ENCODE assay signal across 29 mouse cellular contexts in genomic region chr3:132629601-132630239, GRCm38 (mm10). TPM values are rescaled to one million over a fixed set of nuclear protein-coding genes. Genes with fewer than 3 reads are reported as not detected.
DNase-seq lines count a peak whose midpoint lies in the region; ATAC-seq and TF ChIP-seq lines count a peak whose summit lies in the region.
"Had no signal": no experiment of that assay in that cellular context is flagged by ENCODE, and none has a peak within 500 bp of the region (broad histone marks: within the 10 kb centered on the region; RNA-seq: fewer than 3 reads in every experiment).

Gene Gimd1 (plus strand): TSS chr3:132629820.

- no peaks in the 10 kb centered on the region for H3K27me3 ChIP-seq in kidney, embryonic 14.5 days (ENCODE audit: control insufficient read depth, insufficient read depth, low read length)
- no peaks in the 10 kb centered on the region for H3K27me3 ChIP-seq in intestine, embryonic 15.5 days (replicated peaks)
- no peaks in the 10 kb centered on the region for H3K27me3 ChIP-seq in intestine, postnatal 0 days (replicated peaks; ENCODE audit: control insufficient read depth, insufficient read depth, low read length)
- H3K27me3 ChIP-seq in liver, embryonic 15.5 days: no peaks in the 10 kb centered on the region
- H3K27me3 ChIP-seq: embryonic facial prominence, embryonic 13.5 days; hindbrain, embryonic 15.5 days; limb, embryonic 13.5 days; neural tube, embryonic 13.5 days had no signal

- TF ChIP-seq CTCF in intestine, postnatal 0 days (IDR thresholded peaks at IDR 0.05; ENCODE audit: low read depth): no peak

- H3K36me3 ChIP-seq in kidney, embryonic 14.5 days (ENCODE audit: control insufficient read depth, insufficient read depth, low read length): no peaks in the 10 kb centered on the region
- no peaks in the 10 kb centered on the region for H3K36me3 ChIP-seq in intestine, embryonic 15.5 days
- no peaks in the 10 kb centered on the region for H3K36me3 ChIP-seq in intestine, postnatal 0 days (ENCODE audit: control insufficient read depth, insufficient read depth)
- H3K36me3 ChIP-seq in liver, embryonic 15.5 days (replicated peaks): no peaks in the 10 kb centered on the region
- H3K36me3 ChIP-seq: embryonic facial prominence, embryonic 13.5 days; hindbrain, embryonic 15.5 days; limb, embryonic 13.5 days; midbrain, embryonic 10.5 days; neural tube, embryonic 13.5 days had no signal

- ATAC-seq in kidney, embryonic 14.5 days (ENCODE audit: low FRiP score, low TSS enrichment): no peak
- peak; percentile 97 for ATAC-seq in intestine, embryonic 15.5 days
- ATAC-seq in intestine, postnatal 0 days: peak; percentile 96
- ATAC-seq in liver, embryonic 15.5 days (ENCODE audit: insufficient read depth): no peak
- ATAC-seq: activated CD4-positive, CD25-positive, alpha-beta regulatory T cell, adult 4 months; forebrain, embryonic 14.5 days; midbrain, embryonic 16.5 days had no signal

- H3K4me3 ChIP-seq in kidney, embryonic 14.5 days (ENCODE audit: low read length): no peak within 1 kb of the TSS
- no peak within 1 kb of the TSS for H3K4me3 ChIP-seq in intestine, embryonic 15.5 days (replicated peaks)
- peak within 1 kb of the TSS; percentile 45 for H3K4me3 ChIP-seq in intestine, postnatal 0 days (ENCODE audit: low read depth, low read length)
- H3K4me3 ChIP-seq in liver, embryonic 15.5 days (replicated peaks): peak within 1 kb of the TSS; percentile 25
- H3K4me3 ChIP-seq: embryonic facial prominence, embryonic 13.5 days; hindbrain, embryonic 15.5 days; limb, embryonic 13.5 days; midbrain, embryonic 10.5 days; myocyte; neural tube, embryonic 13.5 days had no signal

- no peak within 1 kb of the TSS for H3K9ac ChIP-seq in kidney, embryonic 14.5 days (ENCODE audit: low read depth, low read length)
- H3K9ac ChIP-seq in intestine, embryonic 15.5 days: no peak within 1 kb of the TSS
- 0 out of 2 replicates have a peak within 1 kb of the TSS, but pooled peaks have one; percentile 17 for H3K9ac ChIP-seq in intestine, postnatal 0 days (ENCODE audit: low read depth, low read length)
- no peak within 1 kb of the TSS for H3K9ac ChIP-seq in liver, embryonic 15.5 days
- H3K9ac ChIP-seq: embryonic facial prominence, embryonic 13.5 days; hindbrain, embryonic 15.5 days; limb, embryonic 13.5 days; neural tube, embryonic 13.5 days had no signal

- 86% methylated on average over 11 of the region's 11 CpGs for WGBS in kidney, embryonic 14.5 days
- WGBS in intestine, embryonic 15.5 days: 72% methylated on average over 11 of the region's 11 CpGs
- WGBS in intestine, postnatal 0 days: 47% methylated on average over 11 of the region's 11 CpGs
- WGBS in liver, embryonic 15.5 days (ENCODE audit: insufficient replicate concordance): 68% methylated on average over 11 of the region's 11 CpGs

- no peak within 1 kb of the TSS for H3K4me2 ChIP-seq in kidney, embryonic 14.5 days (replicated peaks; ENCODE audit: low read depth, low read length)
- no peak within 1 kb of the TSS; the same call in 1 of the 2 replicates for H3K4me2 ChIP-seq in intestine, embryonic 15.5 days (replicated peaks)
- peak within 1 kb of the TSS; percentile 52 for H3K4me2 ChIP-seq in intestine, postnatal 0 days (replicated peaks; ENCODE audit: low read depth)
- peak within 1 kb of the TSS; percentile 20 for H3K4me2 ChIP-seq in liver, embryonic 15.5 days
- H3K4me2 ChIP-seq: embryonic facial prominence, embryonic 13.5 days; hindbrain, embryonic 15.5 days; limb, embryonic 13.5 days; neural tube, embryonic 13.5 days had no signal

- DNase-seq in kidney, postnatal 14 days: peak; percentile 12
- DNase-seq in right cerebral cortex, postnatal 25 days: no peak
- DNase-seq in thymus, postnatal 10 days (ENCODE audit: low spot score in 2 of 2): no peak
- DNase-seq in MN1 (ENCODE audit: low spot score): no peak
- DNase-seq: adrenal gland, adult 8-10 months; cerebellum, adult 18-20 months; cerebellum, postnatal 36 days; embryo, embryonic 11 days; heart, postnatal 4 days; lung, postnatal 10 days had no signal

- H3K27ac ChIP-seq in kidney, embryonic 14.5 days (ENCODE audit: low read depth, low read length): no peak within 1 kb of the TSS
- no peak within 1 kb of the TSS for H3K27ac ChIP-seq in intestine, embryonic 15.5 days
- H3K27ac ChIP-seq in intestine, postnatal 0 days (ENCODE audit: low read depth, low read length): peak within 1 kb of the TSS; percentile 90
- no peak within 1 kb of the TSS for H3K27ac ChIP-seq in liver, embryonic 15.5 days (replicated peaks)
- H3K27ac ChIP-seq: embryonic facial prominence, embryonic 13.5 days; hindbrain, embryonic 15.5 days; kidney, postnatal 0 days; limb, embryonic 13.5 days; midbrain, embryonic 10.5 days; neural tube, embryonic 13.5 days had no signal

- H3K9me3 ChIP-seq in kidney, embryonic 14.5 days (ENCODE audit: control insufficient read depth, low read length): no peaks in the 10 kb centered on the region
- H3K9me3 ChIP-seq in intestine, embryonic 15.5 days: no peaks in the 10 kb centered on the region
- no peaks in the 10 kb centered on the region for H3K9me3 ChIP-seq in intestine, postnatal 0 days (ENCODE audit: control insufficient read depth)
- H3K9me3 ChIP-seq in liver, embryonic 15.5 days (replicated peaks): no peaks in the 10 kb centered on the region
- H3K9me3 ChIP-seq: embryonic facial prominence, embryonic 13.5 days; hindbrain, embryonic 15.5 days; limb, embryonic 13.5 days; midbrain, embryonic 10.5 days; neural tube, embryonic 13.5 days had no signal

- no peaks in the 10 kb centered on the region for H3K4me1 ChIP-seq in kidney, embryonic 14.5 days (ENCODE audit: control insufficient read depth, insufficient read depth, low read length)
- peaks cover 5% of the 10 kb centered on the region; the same call in 1 of the 2 replicates for H3K4me1 ChIP-seq in intestine, embryonic 15.5 days (replicated peaks)
- H3K4me1 ChIP-seq in intestine, postnatal 0 days (replicated peaks; ENCODE audit: control insufficient read depth, insufficient read depth, low read length): no peaks in the 10 kb centered on the region
- H3K4me1 ChIP-seq in liver, embryonic 15.5 days (replicated peaks): no peaks in the 10 kb centered on the region
- H3K4me1 ChIP-seq: embryonic facial prominence, embryonic 13.5 days; hindbrain, embryonic 15.5 days; limb, embryonic 13.5 days; midbrain, embryonic 10.5 days; neural tube, embryonic 13.5 days had no signal

RNA-seq across cellular contexts. Expression of gene Gimd1, which starts in this region (rescaled TPM):
- polyA plus RNA-seq in kidney, embryonic 14.5 days (2014; fragmentation: Nextera tagmentation; extraction: Ambion mirVana): 2.6 and 2.7 TPM in 2 replicates
- 11.2 and 12.1 TPM in 2 replicates for polyA plus RNA-seq in intestine, embryonic 15.5 days (2015; fragmentation: Nextera tagmentation; extraction: Ambion mirVana)
- polyA plus RNA-seq in intestine, postnatal 0 days (2015; fragmentation: Nextera tagmentation; extraction: Ambion mirVana): 85.7 and 89.0 TPM in 2 replicates
- 4.4 and 4.7 TPM in 2 replicates for polyA plus RNA-seq in liver, embryonic 15.5 days (2015; fragmentation: Nextera tagmentation; extraction: Ambion mirVana)
- polyA plus RNA-seq: activated CD4-positive, CD25-positive, alpha-beta regulatory T cell, adult 4 months; C2C12; embryonic facial prominence, embryonic 13.5 days; forebrain, embryonic 14.5 days; frontal cortex, adult 2 months; gonadal fat pad, adult 2 months; heart, embryonic 16.5 days; hindbrain, embryonic 15.5 days; limb, embryonic 13.5 days; midbrain, embryonic 10.5 days; midbrain, embryonic 16.5 days; myocyte; neural tube, embryonic 13.5 days; thymus, postnatal 0 days had no signal

Comparison
In these comparisons a context has a peak if more than half of its experiments do, and no peak if none do; other contexts are left out.
1. H3K4me2 ChIP-seq: peak in intestine, postnatal 0 days (single experiment) and liver, embryonic 15.5 days (single experiment); none in kidney, embryonic 14.5 days (single experiment) and intestine, embryonic 15.5 days (single experiment).
2. H3K4me3 ChIP-seq: peak in intestine, postnatal 0 days (single experiment) and liver, embryonic 15.5 days (single experiment); none in kidney, embryonic 14.5 days (single experiment) and intestine, embryonic 15.5 days (single experiment).
3. ATAC-seq: peak in intestine, embryonic 15.5 days (single experiment) and intestine, postnatal 0 days (single experiment); none in kidney, embryonic 14.5 days (single experiment) and liver, embryonic 15.5 days (single experiment).